Mouse (Mus musculus) small intestine, adult 2 months (tissue): ENCODE data around the gene Gm17268. TPM values are rescaled to one million over a fixed set of nuclear protein-coding genes. Genes with fewer than 3 reads are reported as not detected.

ENCODE experiments used
- H3K27ac ChIP-seq: fragments of 200-500 bp; 2 replicates; pipeline ENCODE4 v1.5.1; 2012; ENCODE audit warnings: low read depth, low read length, control low read depth, inconsistent platforms; ENCODE audit not compliant: insufficient read depth
- H3K27me3 ChIP-seq: fragments of 200-500 bp; 2 replicates; pipeline ENCODE4 v1.6.1; 2012; ENCODE audit warnings: mild to moderate bottlenecking, moderate library complexity, low read length, inconsistent platforms; ENCODE audit not compliant: control insufficient read depth, insufficient read depth
- H3K36me3 ChIP-seq: fragments of 200-500 bp; 2 replicates; pipeline ENCODE4 v1.6.1; 2012; ENCODE audit warnings: mild to moderate bottlenecking, low read length, control low read depth, inconsistent platforms; ENCODE audit not compliant: control insufficient read depth, insufficient read depth
- H3K4me1 ChIP-seq: fragments of 200-500 bp; 2 replicates; pipeline ENCODE4 v1.6.1; 2012; ENCODE audit warnings: low read length, inconsistent platforms, mixed read lengths; ENCODE audit not compliant: control insufficient read depth, insufficient read depth, insufficient read length
- H3K4me3 ChIP-seq: fragments of 200-500 bp; 2 replicates; pipeline ENCODE4 v1.5.1; 2012; ENCODE audit warnings: low read depth, mild to moderate bottlenecking, control low read depth, inconsistent platforms, low read length, moderate library complexity
- CTCF ChIP-seq: fragments of 200-500 bp; IDR thresholded peaks from 2 replicates; pipeline ENCODE4 v1.5.1; 2012; ENCODE audit warnings: low read depth, mild to moderate bottlenecking, control low read depth, inconsistent platforms, low read length, moderate library complexity, mixed read lengths; ENCODE audit not compliant: insufficient replicate concordance, insufficient read length; ENCODE audit errors: extremely low read depth
- POLR2A ChIP-seq: fragments of 200-500 bp; IDR thresholded peaks from 2 replicates; pipeline ENCODE4 v1.6.1; 2012; ENCODE audit warnings: low read depth, mild to moderate bottlenecking, control low read depth, inconsistent platforms, low read length, moderate library complexity
- WGBS: fragments of 180-500 bp; shearing (Covaris S2); methylation state at CpG from one replicate; pipeline ENCODE4 v1.1.7; 2018; 5-methylcytosine and 5-hydroxymethylcytosine counted together
- polyA plus RNA-seq: library from polyadenylated mRNA; depleted of rRNA; stranded (reverse); fragments of >200 nt; gene quantifications from 2 replicates; pipeline ENCODE4 v1.2.3, GENCODE M21; 2012

The Gm17268 gene
- polyA plus RNA-seq, 1 experiment: not detected

- TF ChIP-seq POLR2A (no peak), CTCF (no peak)
- Histone ChIP-seq H3K36me3 (no peaks in the 10 kb centered on the region), H3K4me1 (peaks cover 3% of the 10 kb centered on the region; the same call in 1 of the 2 replicates), H3K4me3 (no peak overlapping the region), H3K27me3 (no peaks in the 10 kb centered on the region), H3K27ac (no peak overlapping the region)
- 41% methylated on average over 2 of the region's 2 CpGs for WGBS
These were observed 19.0 kb downstream of the Gm17268 start for GRCm38 (mm10) chr11:82019389-82019788.

DNA sequence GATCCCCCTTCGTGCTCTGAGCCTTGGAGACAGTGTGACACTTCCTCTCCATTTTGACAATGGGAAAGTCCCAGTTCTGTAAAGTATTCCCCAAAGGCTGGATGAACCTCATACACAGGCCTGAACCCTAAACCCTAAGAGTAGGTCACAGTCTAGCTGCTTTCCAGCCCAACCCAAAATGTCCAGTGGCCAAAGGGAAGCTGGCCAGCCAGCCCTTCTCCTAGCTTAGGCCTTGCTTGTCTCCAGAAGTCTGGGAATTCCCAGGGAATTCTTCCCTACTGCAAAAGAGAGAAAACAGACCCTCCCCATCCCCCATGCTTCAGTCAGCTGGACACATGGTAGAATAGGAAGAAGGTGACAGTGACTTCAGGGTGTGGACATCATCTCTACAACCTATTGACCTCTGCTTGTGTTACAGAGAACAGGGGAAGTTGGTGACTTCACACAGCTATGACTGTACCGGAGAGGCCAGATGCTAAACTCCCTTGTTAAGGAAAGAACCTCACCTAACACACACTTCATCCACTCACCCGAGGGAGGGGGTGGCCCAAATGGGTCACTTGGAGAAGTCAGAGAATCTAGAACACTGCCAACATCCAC lies 22.1 kb downstream of the Gm17268 start:
- Histone ChIP-seq H3K27ac (no peak overlapping the region), H3K36me3 (no peaks in the 10 kb centered on the region), H3K27me3 (no peaks in the 10 kb centered on the region), H3K4me3 (no peak overlapping the region), H3K4me1 (peaks cover 3% of the 10 kb centered on the region; the same call in 1 of the 2 replicates)
- 52% methylated on average over 3 of the region's 3 CpGs for WGBS
- TF ChIP-seq POLR2A (no peak), CTCF (no peak)

- no peaks in the 10 kb centered on the region for H3K36me3 ChIP-seq
- no peaks in the 10 kb centered on the region for H3K27me3 ChIP-seq
- WGBS: 51% methylated on average over 2 of the region's 2 CpGs
- no peak overlapping the region for H3K27ac ChIP-seq
- H3K4me3 ChIP-seq: no peak overlapping the region
- H3K4me1 ChIP-seq: peaks cover 3% of the 10 kb centered on the region; the same call in 1 of the 2 replicates
- no peak for TF ChIP-seq CTCF
- no peak for TF ChIP-seq POLR2A
These were observed 23.3 kb downstream of the Gm17268 start for GRCm38 (mm10) chr11:82015066-82015465.

DNA sequence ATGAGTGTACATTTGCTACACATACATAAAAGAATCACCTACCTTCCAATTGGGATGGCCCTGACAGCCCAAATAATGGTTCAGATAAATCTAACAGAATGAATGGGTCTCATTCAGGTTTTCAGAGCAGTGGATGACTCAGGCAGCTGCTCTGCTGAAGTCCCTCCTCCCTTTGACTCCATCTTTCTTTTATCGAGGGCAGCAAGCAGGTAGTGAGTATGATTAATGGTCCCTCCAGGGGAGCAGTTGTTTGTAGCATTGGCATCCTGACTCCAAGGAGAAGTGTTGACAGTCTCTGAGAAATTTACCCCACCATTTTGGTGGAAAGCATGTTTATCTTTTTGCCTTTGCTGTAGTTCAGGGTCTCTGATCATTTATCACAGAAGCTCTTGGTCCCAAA lies 24.6 kb downstream of the Gm17268 start:
- 50% methylated on average over 1 of the region's 1 CpGs for WGBS
- Histone ChIP-seq H3K4me1 (no peaks in the 10 kb centered on the region), H3K36me3 (no peaks in the 10 kb centered on the region), H3K27ac (no peak overlapping the region), H3K4me3 (no peak overlapping the region), H3K27me3 (no peaks in the 10 kb centered on the region)
- TF ChIP-seq CTCF: no peak
- TF ChIP-seq POLR2A: no peak

- Histone ChIP-seq H3K4me1 (no peaks in the 10 kb centered on the region), H3K4me3 (no peak overlapping the region), H3K36me3 (no peaks in the 10 kb centered on the region), H3K27me3 (no peaks in the 10 kb centered on the region), H3K27ac (no peak overlapping the region)
- no peak for TF ChIP-seq POLR2A
- TF ChIP-seq CTCF: no peak
- 66% methylated on average over 8 of the region's 8 CpGs for whole genome bisulfite sequencing
These were observed 26.8 kb downstream of the Gm17268 start for GRCm38 (mm10) chr11:82011411-82012193.

GRCm38 (mm10) chr11:82010115-82010514 lies 28.2 kb downstream of the Gm17268 start:
- no peaks in the 10 kb centered on the region for H3K4me1 ChIP-seq
- TF ChIP-seq CTCF (no peak), POLR2A (no peak)
- no peaks in the 10 kb centered on the region for H3K27me3 ChIP-seq
- no peak overlapping the region for H3K27ac ChIP-seq
- no peak overlapping the region for H3K4me3 ChIP-seq
- 85% methylated on average over 3 of the region's 3 CpGs for WGBS
- no peaks in the 10 kb centered on the region for H3K36me3 ChIP-seq

GRCm38 (mm10) chr11:82006796-82007423 lies 31.5 kb downstream of the Gm17268 start:
- H3K4me3 ChIP-seq: no peak overlapping the region
- 40% methylated on average over 12 of the region's 12 CpGs for WGBS
- peak overlapping the region; percentile 64 for H3K27ac ChIP-seq
- no peaks in the 10 kb centered on the region for H3K36me3 ChIP-seq
- TF ChIP-seq POLR2A (no peak), CTCF (no peak)
- H3K4me1 ChIP-seq: no peaks in the 10 kb centered on the region
- no peaks in the 10 kb centered on the region for H3K27me3 ChIP-seq
